Mouse (Mus musculus) neural tube, embryonic 13.5 days (tissue): ENCODE data around the gene Aqp1. TPM values are rescaled to one million over a fixed set of nuclear protein-coding genes. Genes with fewer than 3 reads are reported as not detected.

ENCODE experiments used
- ATAC-seq: fragments of 200-750 bp; cut with Nextera tagmentation; 2 replicates; pipeline ENCODE4 v1.8.0; 2017; ENCODE audit warnings: low read depth, mild to moderate bottlenecking, moderate TSS enrichment, moderate library complexity
- H3K27ac ChIP-seq: fragments of 300-500 bp; sonication (generic); replicated peaks from 2 replicates; pipeline ENCODE4 v1.5.1; 2015; ENCODE audit warnings: moderate library complexity, mild to moderate bottlenecking, inconsistent platforms
- H3K27me3 ChIP-seq: fragments of 300-500 bp; sonication (generic); 2 replicates; pipeline ENCODE4 v1.6.1; 2015; ENCODE audit warnings: mild to moderate bottlenecking, inconsistent platforms
- H3K36me3 ChIP-seq: fragments of 300-500 bp; sonication (generic); 2 replicates; pipeline ENCODE4 v1.6.1; 2015; ENCODE audit warnings: mild to moderate bottlenecking, inconsistent platforms
- H3K4me1 ChIP-seq: fragments of 300-500 bp; sonication (generic); replicated peaks from 2 replicates; pipeline ENCODE4 v1.6.1; 2015; ENCODE audit warnings: inconsistent platforms
- H3K4me2 ChIP-seq: fragments of 300-500 bp; sonication (generic); 2 replicates; pipeline ENCODE4 v1.6.1; 2015; ENCODE audit warnings: inconsistent platforms, mild to moderate bottlenecking, moderate library complexity
- H3K4me3 ChIP-seq: fragments of 300-500 bp; sonication (generic); 2 replicates; pipeline ENCODE4 v1.5.1; 2015; ENCODE audit warnings: mild to moderate bottlenecking, inconsistent platforms
- H3K9ac ChIP-seq: fragments of 300-500 bp; sonication (generic); 2 replicates; pipeline ENCODE4 v1.6.1; 2015; ENCODE audit warnings: moderate library complexity, mild to moderate bottlenecking, inconsistent platforms
- H3K9me3 ChIP-seq: fragments of 300-500 bp; sonication (generic); 2 replicates; pipeline ENCODE4 v1.6.1; 2016; ENCODE audit warnings: inconsistent platforms
- WGBS: fragments of 180-500 bp; shearing (Covaris S2); methylation state at CpG from one replicate; pipeline ENCODE4 v1.1.7; 2015; 5-methylcytosine and 5-hydroxymethylcytosine counted together
- polyA plus RNA-seq: library from polyadenylated mRNA; unstranded; fragments of >200 nt; fragmentation: Nextera tagmentation; extraction: Ambion mirVana; gene quantifications from 2 replicates; pipeline ENCODE4 v1.2.1, GENCODE M21; 2015

Gene Aqp1
- polyA plus RNA-seq, 1 experiment from 2014 or later = 4.7 TPM

- Histone ChIP-seq H3K4me1 (peaks cover 30% of the 10 kb centered on the region), H3K27me3 (no peaks in the 10 kb centered on the region), H3K9me3 (no peaks in the 10 kb centered on the region), H3K27ac (no peak overlapping the region), H3K4me2 (peak overlapping the region; percentile 1; the same call in 1 of the 2 replicates), H3K4me3 (no peak overlapping the region), H3K36me3 (no peaks in the 10 kb centered on the region), H3K9ac (no peak overlapping the region)
- WGBS = 88% methylated on average over 5 of the region's 5 CpGs
- no peak for ATAC-seq
These were observed 1.0 kb downstream of the Aqp1 start for GRCm38 (mm10) chr6:55337242-55337641.

- no peak overlapping the region for H3K4me3 ChIP-seq
- H3K4me1 ChIP-seq = peaks cover 24% of the 10 kb centered on the region
- H3K4me2 ChIP-seq = no peak overlapping the region
- no peaks in the 10 kb centered on the region for H3K9me3 ChIP-seq
- WGBS = 67% methylated on average over 6 of the region's 6 CpGs
- no peaks in the 10 kb centered on the region for H3K27me3 ChIP-seq
- H3K27ac ChIP-seq = no peak overlapping the region
- H3K9ac ChIP-seq = no peak overlapping the region
- no peak for ATAC-seq
- no peaks in the 10 kb centered on the region for H3K36me3 ChIP-seq
These were observed 1.8 kb downstream of the Aqp1 start for GRCm38 (mm10) chr6:55338077-55338476.

GRCm38 (mm10) chr6:55338934-55339825, 2.9 kb downstream of the Aqp1 start:
- no peak for ATAC-seq
- H3K27me3 ChIP-seq = no peaks in the 10 kb centered on the region
- peaks cover 23% of the 10 kb centered on the region for H3K4me1 ChIP-seq
- no peak overlapping the region for H3K4me3 ChIP-seq
- no peaks in the 10 kb centered on the region for H3K9me3 ChIP-seq
- 76% methylated on average over 9 of the region's 9 CpGs for WGBS
- no peaks in the 10 kb centered on the region for H3K36me3 ChIP-seq
- no peak overlapping the region for H3K27ac ChIP-seq
- no peak overlapping the region for H3K4me2 ChIP-seq
- no peak overlapping the region for H3K9ac ChIP-seq

- WGBS = 31% methylated on average over 5 of the region's 5 CpGs
- ATAC-seq = no peak
- Histone ChIP-seq H3K27me3 (no peaks in the 10 kb centered on the region), H3K9ac (no peak overlapping the region), H3K4me2 (no peak overlapping the region), H3K9me3 (no peaks in the 10 kb centered on the region), H3K4me1 (0 out of 2 replicates have a peak, but pooled peaks cover 12% of the 10 kb centered on the region), H3K4me3 (no peak overlapping the region), H3K27ac (no peak overlapping the region), H3K36me3 (no peaks in the 10 kb centered on the region)
These were observed 5.5 kb downstream of the Aqp1 start for GRCm38 (mm10) chr6:55341688-55342087.

- no peaks in the 10 kb centered on the region for H3K27me3 ChIP-seq
- no peaks in the 10 kb centered on the region for H3K9me3 ChIP-seq
- H3K36me3 ChIP-seq = no peaks in the 10 kb centered on the region
- H3K27ac ChIP-seq = no peak overlapping the region
- WGBS = 81% methylated on average over 9 of the region's 9 CpGs
- H3K9ac ChIP-seq = no peak overlapping the region
- H3K4me2 ChIP-seq = no peak overlapping the region
- no peak overlapping the region for H3K4me3 ChIP-seq
- H3K4me1 ChIP-seq = 0 out of 2 replicates have a peak, but pooled peaks cover 12% of the 10 kb centered on the region
- ATAC-seq = 0 out of 2 replicates have a peak, but pooled peaks have one; percentile 27
These were observed 6.1 kb downstream of the Aqp1 start for GRCm38 (mm10) chr6:55342328-55342727.

GRCm38 (mm10) chr6:55343446-55343845, 7.2 kb downstream of the Aqp1 start:
- no peaks in the 10 kb centered on the region for H3K36me3 ChIP-seq
- H3K27me3 ChIP-seq = no peaks in the 10 kb centered on the region
- no peak overlapping the region for H3K9ac ChIP-seq
- no peak overlapping the region for H3K27ac ChIP-seq
- H3K4me2 ChIP-seq = no peak overlapping the region
- WGBS = 83% methylated on average over 10 of the region's 10 CpGs
- H3K9me3 ChIP-seq = no peaks in the 10 kb centered on the region
- 0 out of 2 replicates have a peak, but pooled peaks cover 12% of the 10 kb centered on the region for H3K4me1 ChIP-seq
- ATAC-seq = no peak
- H3K4me3 ChIP-seq = no peak overlapping the region

GRCm38 (mm10) chr6:55344291-55345016, 8.2 kb downstream of the Aqp1 start:
- no peak overlapping the region for H3K4me3 ChIP-seq
- H3K36me3 ChIP-seq = no peaks in the 10 kb centered on the region
- H3K4me2 ChIP-seq = no peak overlapping the region
- H3K4me1 ChIP-seq = 0 out of 2 replicates have a peak, but pooled peaks cover 12% of the 10 kb centered on the region
- no peaks in the 10 kb centered on the region for H3K9me3 ChIP-seq
- no peak for ATAC-seq
- WGBS = 90% methylated on average over 9 of the region's 9 CpGs
- no peak overlapping the region for H3K27ac ChIP-seq
- no peaks in the 10 kb centered on the region for H3K27me3 ChIP-seq
- no peak overlapping the region for H3K9ac ChIP-seq

- ATAC-seq = no peak
- Histone ChIP-seq H3K9ac (no peak overlapping the region), H3K4me2 (no peak overlapping the region), H3K27me3 (no peaks in the 10 kb centered on the region), H3K36me3 (no peaks in the 10 kb centered on the region), H3K4me3 (no peak overlapping the region), H3K4me1 (0 out of 2 replicates have a peak, but pooled peaks cover 12% of the 10 kb centered on the region), H3K9me3 (peaks cover 6% of the 10 kb centered on the region; the same call in 1 of the 2 replicates), H3K27ac (no peak overlapping the region)
- WGBS = 89% methylated on average over 10 of the region's 10 CpGs
These were observed 9.0 kb downstream of the Aqp1 start for GRCm38 (mm10) chr6:55345264-55345663.

GRCm38 (mm10) chr6:55346491-55346890, 10.3 kb downstream of the Aqp1 start:
- no peak for ATAC-seq
- H3K27me3 ChIP-seq = no peaks in the 10 kb centered on the region
- no peak overlapping the region for H3K27ac ChIP-seq
- no peak overlapping the region for H3K4me3 ChIP-seq
- WGBS = 91% methylated on average over 7 of the region's 7 CpGs
- no peaks in the 10 kb centered on the region for H3K36me3 ChIP-seq
- no peak overlapping the region for H3K9ac ChIP-seq
- 0 out of 2 replicates have a peak, but pooled peaks cover 8% of the 10 kb centered on the region for H3K4me1 ChIP-seq
- H3K9me3 ChIP-seq = peaks cover 10% of the 10 kb centered on the region; the same call in 1 of the 2 replicates
- no peak overlapping the region for H3K4me2 ChIP-seq

GRCm38 (mm10) chr6:55347711-55348571, 11.7 kb downstream of the Aqp1 start:
- ATAC-seq = no peak
- Histone ChIP-seq H3K27ac (no peak overlapping the region), H3K4me1 (no peaks in the 10 kb centered on the region), H3K27me3 (no peaks in the 10 kb centered on the region), H3K9ac (no peak overlapping the region), H3K36me3 (no peaks in the 10 kb centered on the region), H3K9me3 (peaks cover 10% of the 10 kb centered on the region; the same call in 1 of the 2 replicates), H3K4me2 (no peak overlapping the region), H3K4me3 (no peak overlapping the region)
- 84% methylated on average over 5 of the region's 5 CpGs for WGBS

- no peak for ATAC-seq
- Histone ChIP-seq H3K9me3 (peaks cover 10% of the 10 kb centered on the region; the same call in 1 of the 2 replicates), H3K36me3 (no peaks in the 10 kb centered on the region), H3K4me1 (no peaks in the 10 kb centered on the region), H3K27me3 (no peaks in the 10 kb centered on the region), H3K4me2 (no peak overlapping the region), H3K4me3 (no peak overlapping the region), H3K27ac (no peak overlapping the region), H3K9ac (no peak overlapping the region)
- 93% methylated on average over 4 of the region's 4 CpGs for WGBS
These were observed 13.0 kb downstream of the Aqp1 start for GRCm38 (mm10) chr6:55349231-55349630.
